Mouse (Mus musculus): ENCODE results near the gene Pmpca. TPM values are rescaled to one million over a fixed set of nuclear protein-coding genes. Genes with fewer than 3 reads are reported as not detected.
A peak's percentile ranks its signal among the peaks of the same experiment; 100 is the strongest.

The Pmpca gene
- polyA plus RNA-seq, 1 experiment from 2014 or later = 142 TPM

DNA sequence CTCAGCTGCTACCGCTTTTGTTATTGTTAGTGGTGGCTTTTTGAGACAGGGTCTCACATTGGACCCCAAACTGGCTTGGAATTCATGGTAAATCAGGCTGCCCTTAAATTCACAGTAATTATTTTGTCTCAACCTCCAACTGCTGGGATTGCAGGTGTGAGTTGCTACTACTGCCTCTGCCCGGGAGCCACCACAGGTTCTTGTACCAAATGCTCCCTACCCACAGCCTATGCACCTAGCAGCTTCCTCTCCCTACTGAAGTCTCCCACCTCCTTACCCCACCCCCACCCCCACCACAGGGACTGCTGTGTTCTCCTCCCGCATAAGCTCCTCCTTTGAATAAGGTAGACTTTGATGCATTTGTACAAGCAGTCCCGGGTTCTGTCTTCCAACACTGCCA is 32.9 kb upstream of the Pmpca start:
- Histone ChIP-seq H3K27ac (ENCODE audit: poor library complexity, severe bottlenecking) (no peak overlapping the region), H3K9ac (no peak overlapping the region), H3K9me3 (replicated peaks) (no peaks in the 10 kb centered on the region), H3K4me2 (no peak overlapping the region), H3K4me3 (no peak overlapping the region), H3K4me1 (replicated peaks) (peaks cover 6% of the 10 kb centered on the region; the same call in 1 of the 2 replicates), H3K36me3 (no peaks in the 10 kb centered on the region), H3K27me3 (replicated peaks) (0 out of 2 replicates have a peak, but pooled peaks cover 6% of the 10 kb centered on the region)
- no peak for ATAC-seq (ENCODE audit: insufficient number of reproducible peaks, low FRiP score)
- WGBS = 75% methylated on average over 4 of the region's 4 CpGs

- no peak overlapping the region for H3K4me2 ChIP-seq
- 68% methylated on average over 7 of the region's 7 CpGs for WGBS
- H3K36me3 ChIP-seq = no peaks in the 10 kb centered on the region
- 0 out of 2 replicates have a peak, but pooled peaks cover 6% of the 10 kb centered on the region for H3K27me3 ChIP-seq (replicated peaks)
- no peak overlapping the region for H3K27ac ChIP-seq (ENCODE audit: poor library complexity, severe bottlenecking)
- H3K9me3 ChIP-seq (replicated peaks) = no peaks in the 10 kb centered on the region
- H3K4me1 ChIP-seq (replicated peaks) = peaks cover 6% of the 10 kb centered on the region; the same call in 1 of the 2 replicates
- no peak overlapping the region for H3K9ac ChIP-seq
- no peak overlapping the region for H3K4me3 ChIP-seq
- no peak for ATAC-seq (ENCODE audit: insufficient number of reproducible peaks, low FRiP score)
Observed at GRCm38 (mm10) chr2:26356678-26357077, 32.5 kb upstream of the Pmpca start.

- H3K9ac ChIP-seq = no peak overlapping the region
- no peak for ATAC-seq (ENCODE audit: insufficient number of reproducible peaks, low FRiP score)
- H3K27ac ChIP-seq (ENCODE audit: poor library complexity, severe bottlenecking) = no peak overlapping the region
- H3K27me3 ChIP-seq (replicated peaks) = 0 out of 2 replicates have a peak, but pooled peaks cover 6% of the 10 kb centered on the region
- H3K9me3 ChIP-seq (replicated peaks) = no peaks in the 10 kb centered on the region
- H3K4me3 ChIP-seq = no peak overlapping the region
- peaks cover under 1% of the 10 kb centered on the region for H3K36me3 ChIP-seq
- 53% methylated on average over 15 of the region's 15 CpGs for WGBS
- peaks cover 5% of the 10 kb centered on the region; the same call in 1 of the 2 replicates for H3K4me1 ChIP-seq (replicated peaks)
- H3K4me2 ChIP-seq = no peak overlapping the region
Observed at GRCm38 (mm10) chr2:26357484-26357883, 31.7 kb upstream of the Pmpca start.

GRCm38 (mm10) chr2:26358667-26359320 is 30.3 kb upstream of the Pmpca start:
- Histone ChIP-seq H3K27ac (ENCODE audit: poor library complexity, severe bottlenecking) (no peak overlapping the region), H3K9me3 (replicated peaks) (no peaks in the 10 kb centered on the region), H3K4me3 (no peak overlapping the region), H3K27me3 (replicated peaks) (0 out of 2 replicates have a peak, but pooled peaks cover under 1% of the 10 kb centered on the region), H3K4me1 (replicated peaks) (no peaks in the 10 kb centered on the region), H3K4me2 (no peak overlapping the region), H3K9ac (no peak overlapping the region), H3K36me3 (peaks cover 14% of the 10 kb centered on the region)
- peak; percentile 18; the same call in 1 of the 2 replicates for ATAC-seq (ENCODE audit: insufficient number of reproducible peaks, low FRiP score)
- WGBS = 82% methylated on average over 13 of the region's 13 CpGs

DNA sequence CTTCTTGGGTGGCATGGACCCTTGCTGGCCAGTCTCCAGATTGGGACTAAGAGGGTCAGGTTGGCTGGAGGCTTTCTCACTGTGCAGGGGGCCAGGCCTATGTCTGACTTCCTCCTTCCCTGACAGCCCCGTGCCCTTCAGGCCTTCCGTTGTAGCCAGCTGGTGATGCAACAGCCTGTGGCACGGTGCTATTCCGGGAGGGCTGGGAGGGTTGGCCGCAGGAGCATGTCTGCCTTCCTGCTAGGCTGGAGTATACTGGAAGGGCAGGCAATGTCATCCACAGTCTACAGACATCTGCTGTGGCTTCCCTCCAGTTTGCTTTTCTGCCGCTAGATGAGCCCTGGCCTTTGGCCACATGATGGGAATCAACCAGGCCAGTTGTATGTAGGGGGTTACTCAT is 29.2 kb upstream of the Pmpca start:
- 72% methylated on average over 6 of the region's 6 CpGs for WGBS
- ATAC-seq (ENCODE audit: insufficient number of reproducible peaks, low FRiP score) = no peak
- H3K4me1 ChIP-seq (replicated peaks) = peaks cover 7% of the 10 kb centered on the region

GRCm38 (mm10) chr2:26360772-26361171 is 28.4 kb upstream of the Pmpca start, which contains the start of gene Card9:
Gene Card9 (minus strand): TSS chr2:26360918.
- Histone ChIP-seq H3K36me3 (peaks cover 30% of the 10 kb centered on the region), H3K4me3 (no peak within 1 kb of the TSS), H3K9me3 (replicated peaks) (no peaks in the 10 kb centered on the region), H3K9ac (no peak within 1 kb of the TSS), H3K4me1 (replicated peaks) (peaks cover 13% of the 10 kb centered on the region), H3K27me3 (replicated peaks) (no peaks in the 10 kb centered on the region), H3K4me2 (no peak within 1 kb of the TSS), H3K27ac (ENCODE audit: poor library complexity, severe bottlenecking) (no peak within 1 kb of the TSS)
- 52% methylated on average over 3 of the region's 3 CpGs for WGBS
- ATAC-seq (ENCODE audit: insufficient number of reproducible peaks, low FRiP score) = no peak

More for the DNA sequence above, 29.2 kb upstream of the Pmpca start:
- no peaks in the 10 kb centered on the region for H3K27me3 ChIP-seq (replicated peaks)
- no peaks in the 10 kb centered on the region for H3K9me3 ChIP-seq (replicated peaks)
- no peak overlapping the region for H3K9ac ChIP-seq
- H3K4me2 ChIP-seq = no peak overlapping the region
- H3K36me3 ChIP-seq = peaks cover 23% of the 10 kb centered on the region
- no peak overlapping the region for H3K27ac ChIP-seq (ENCODE audit: poor library complexity, severe bottlenecking)
- no peak overlapping the region for H3K4me3 ChIP-seq

DNA sequence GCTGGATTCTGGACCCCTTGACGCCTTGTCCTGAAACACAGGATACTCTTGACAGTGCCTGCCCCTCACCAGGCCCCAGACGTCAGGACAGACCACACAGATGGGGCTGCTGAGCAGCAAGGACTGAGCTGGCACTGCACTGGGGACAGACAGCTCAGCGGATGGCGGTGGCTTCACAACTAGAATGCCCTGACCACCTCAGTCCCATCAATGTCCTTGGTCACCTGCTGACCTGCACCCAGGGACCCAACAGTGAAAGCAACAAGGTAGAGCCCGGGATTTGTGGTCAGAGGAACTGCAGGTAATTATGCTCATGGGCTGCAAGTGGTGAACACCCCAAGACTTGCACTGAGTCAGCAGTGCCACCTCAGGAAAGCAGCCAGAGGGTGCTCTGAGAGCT is 26.1 kb upstream of the Pmpca start:
- no peak overlapping the region for H3K27ac ChIP-seq (ENCODE audit: poor library complexity, severe bottlenecking)
- WGBS = 75% methylated on average over 5 of the region's 5 CpGs
- H3K4me3 ChIP-seq = no peak overlapping the region
- ATAC-seq (ENCODE audit: insufficient number of reproducible peaks, low FRiP score) = no peak
- H3K4me1 ChIP-seq (replicated peaks) = peaks cover 13% of the 10 kb centered on the region
- no peaks in the 10 kb centered on the region for H3K27me3 ChIP-seq (replicated peaks)
- no peak overlapping the region for H3K4me2 ChIP-seq
- H3K36me3 ChIP-seq = peaks cover 52% of the 10 kb centered on the region
- H3K9ac ChIP-seq = 0 out of 2 replicates have a peak overlapping the region, but pooled peaks have one; percentile 8
- H3K9me3 ChIP-seq (replicated peaks) = no peaks in the 10 kb centered on the region

DNA sequence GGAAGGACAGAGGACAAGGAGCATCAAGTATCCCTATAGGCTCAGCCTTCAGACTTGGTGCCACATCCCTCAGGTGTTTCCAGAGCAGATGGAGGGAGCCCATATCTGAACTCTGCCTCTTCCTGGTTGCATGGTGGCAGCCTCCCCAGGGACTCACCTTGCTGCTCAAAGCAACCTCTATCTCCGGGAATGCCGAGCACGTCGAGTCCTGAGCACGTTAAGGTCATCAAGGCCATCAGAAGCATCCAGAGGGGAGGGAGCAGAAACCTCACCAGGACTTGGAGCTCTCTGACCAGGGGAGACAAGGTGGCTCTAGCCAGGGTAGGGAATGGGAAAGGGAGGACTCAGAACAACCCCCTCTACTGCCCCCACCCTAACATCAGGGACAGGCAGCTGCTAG is 25.7 kb upstream of the Pmpca start:
- Histone ChIP-seq H3K4me2 (no peak overlapping the region), H3K4me3 (no peak overlapping the region), H3K4me1 (replicated peaks) (peaks cover 13% of the 10 kb centered on the region), H3K27ac (ENCODE audit: poor library complexity, severe bottlenecking) (no peak overlapping the region), H3K9ac (0 out of 2 replicates have a peak overlapping the region, but pooled peaks have one; percentile 8), H3K27me3 (replicated peaks) (no peaks in the 10 kb centered on the region), H3K36me3 (peaks cover 57% of the 10 kb centered on the region), H3K9me3 (replicated peaks) (no peaks in the 10 kb centered on the region)
- ATAC-seq (ENCODE audit: insufficient number of reproducible peaks, low FRiP score) = no peak
- 70% methylated on average over 5 of the region's 5 CpGs for WGBS

GRCm38 (mm10) chr2:26364738-26365465 is 24.2 kb upstream of the Pmpca start:
- Histone ChIP-seq H3K27me3 (replicated peaks) (no peaks in the 10 kb centered on the region), H3K27ac (ENCODE audit: poor library complexity, severe bottlenecking) (peak overlapping the region; percentile 10; the same call in 1 of the 2 replicates), H3K4me1 (replicated peaks) (peaks cover 13% of the 10 kb centered on the region), H3K36me3 (peaks cover 71% of the 10 kb centered on the region), H3K4me2 (no peak overlapping the region), H3K9me3 (replicated peaks) (no peaks in the 10 kb centered on the region), H3K4me3 (no peak overlapping the region), H3K9ac (peak overlapping the region; percentile 25; the same call in 1 of the 2 replicates)
- WGBS = 62% methylated on average over 10 of the region's 10 CpGs
- 0 out of 2 replicates have a peak, but pooled peaks have one; percentile 46 for ATAC-seq (ENCODE audit: insufficient number of reproducible peaks, low FRiP score)

GRCm38 (mm10) chr2:26367911-26368310 is 21.2 kb upstream of the Pmpca start:
- 90% methylated on average over 6 of the region's 6 CpGs for WGBS
- Histone ChIP-seq H3K4me3 (no peak overlapping the region), H3K9me3 (replicated peaks) (no peaks in the 10 kb centered on the region), H3K27me3 (replicated peaks) (no peaks in the 10 kb centered on the region), H3K4me1 (replicated peaks) (peaks cover 13% of the 10 kb centered on the region), H3K36me3 (peaks cover 94% of the 10 kb centered on the region), H3K9ac (no peak overlapping the region), H3K4me2 (no peak overlapping the region), H3K27ac (ENCODE audit: poor library complexity, severe bottlenecking) (no peak overlapping the region)
- no peak for ATAC-seq (ENCODE audit: insufficient number of reproducible peaks, low FRiP score)

GRCm38 (mm10) chr2:26368572-26368971 is 20.6 kb upstream of the Pmpca start:
- no peak for ATAC-seq (ENCODE audit: insufficient number of reproducible peaks, low FRiP score)
- H3K36me3 ChIP-seq = peaks cover 94% of the 10 kb centered on the region
- no peak overlapping the region for H3K4me3 ChIP-seq
- H3K9ac ChIP-seq = no peak overlapping the region
- H3K27ac ChIP-seq (ENCODE audit: poor library complexity, severe bottlenecking) = no peak overlapping the region
- H3K4me1 ChIP-seq (replicated peaks) = peaks cover 13% of the 10 kb centered on the region
- no peak overlapping the region for H3K4me2 ChIP-seq
- 81% methylated on average over 1 of the region's 1 CpGs for WGBS
- H3K9me3 ChIP-seq (replicated peaks) = no peaks in the 10 kb centered on the region
- H3K27me3 ChIP-seq (replicated peaks) = no peaks in the 10 kb centered on the region

All from heart, embryonic 12.5 days (tissue).